Mouse (Mus musculus) myocyte (in vitro differentiated cells): Measurements from ENCODE around the gene Iqgap2. TPM values are rescaled to one million over a fixed set of nuclear protein-coding genes. Genes with fewer than 3 reads are reported as not detected.

Experiments
- H3K27me3 ChIP-seq: one replicate; pipeline ENCODE4 v1.6.1; 2011; ENCODE audit not compliant: control insufficient read depth, insufficient read depth, insufficient read length
- H3K36me3 ChIP-seq: one replicate; pipeline ENCODE4 v1.6.1; 2011; ENCODE audit not compliant: control insufficient read depth, insufficient read depth
- H3K4me2 ChIP-seq: one replicate; pipeline ENCODE4 v1.6.1; 2011; ENCODE audit warnings: low read depth, control low read depth
- H3K4me3 ChIP-seq: one replicate; pipeline ENCODE4 v1.5.1; 2011; ENCODE audit warnings: mild to moderate bottlenecking, control low read depth, moderate library complexity
- H3K79me2 ChIP-seq: one replicate; pipeline ENCODE4 v1.6.1; 2011; ENCODE audit not compliant: control insufficient read depth, insufficient read depth
- H3ac ChIP-seq: one replicate; pipeline ENCODE4 v1.6.1; 2011; ENCODE audit not compliant: control insufficient read depth, insufficient read length
- CEBPB ChIP-seq: IDR thresholded peaks from 2 replicates; pipeline ENCODE4 v1.6.1; 2011; ENCODE audit warnings: mild to moderate bottlenecking, moderate library complexity; ENCODE audit not compliant: poor library complexity, insufficient read depth, severe bottlenecking
- E2F4 ChIP-seq: IDR thresholded peaks from one replicate; pipeline ENCODE4 v1.6.1; 2011; ENCODE audit warnings: mild to moderate bottlenecking, control low read depth, moderate library complexity; ENCODE audit not compliant: insufficient read depth
- MAX ChIP-seq: IDR thresholded peaks from one replicate; pipeline ENCODE4 v1.6.1; 2011; ENCODE audit warnings: low read depth, mild to moderate bottlenecking, control low read depth
- MYOD1 ChIP-seq, 3 experiments: IDR thresholded peaks; one replicate each; pipeline ENCODE4 v1.6.1; 2011; ENCODE audit warnings: control low read depth in 2 of 3, low read depth in 2 of 3, mild to moderate bottlenecking in 2 of 3, moderate library complexity in 1 of 3; ENCODE audit not compliant: insufficient read length in 2 of 3, control insufficient read depth in 1 of 3
- MYOG ChIP-seq, 3 experiments: IDR thresholded peaks; one replicate each; pipeline ENCODE4 v1.6.1; 2011; ENCODE audit warnings: control low read depth in 2 of 3, low read depth in 2 of 3, mild to moderate bottlenecking in 2 of 3; ENCODE audit not compliant: insufficient read length in 2 of 3, control insufficient read depth in 1 of 3, insufficient read depth in 1 of 3
- POLR2A ChIP-seq: IDR thresholded peaks from one replicate; pipeline ENCODE4 v1.6.1; 2011; ENCODE audit warnings: low read depth, mild to moderate bottlenecking, control low read depth, moderate library complexity; ENCODE audit not compliant: insufficient read length
- POLR2AphosphoS2 ChIP-seq: IDR thresholded peaks from one replicate; pipeline ENCODE4 v1.6.1; 2011; ENCODE audit warnings: low read depth, control low read depth; ENCODE audit not compliant: insufficient read length
- REST ChIP-seq: IDR thresholded peaks from one replicate; pipeline ENCODE4 v1.6.1; 2011; ENCODE audit warnings: mild to moderate bottlenecking, control low read depth, moderate library complexity; ENCODE audit not compliant: insufficient read depth, insufficient read length
- SRF ChIP-seq: IDR thresholded peaks from one replicate; pipeline ENCODE4 v1.6.1; 2011; ENCODE audit warnings: low read depth; ENCODE audit not compliant: control insufficient read depth, insufficient read length
- TCF12 ChIP-seq: IDR thresholded peaks from one replicate; pipeline ENCODE4 v1.6.1; 2011; ENCODE audit warnings: mild to moderate bottlenecking, control low read depth; ENCODE audit not compliant: poor library complexity, insufficient read depth, severe bottlenecking
- TCF3 ChIP-seq: IDR thresholded peaks from one replicate; pipeline ENCODE4 v1.6.1; 2011; ENCODE audit warnings: low read depth, control low read depth; ENCODE audit not compliant: insufficient read length
- USF1 ChIP-seq: IDR thresholded peaks from one replicate; pipeline ENCODE4 v1.6.1; 2011; ENCODE audit warnings: low read depth, mild to moderate bottlenecking, control low read depth, moderate library complexity
- polyA plus RNA-seq: library from polyadenylated mRNA; unstranded; fragments of >200 nt; fragmentation: generic; extraction: Trizol; gene quantifications from one replicate; pipeline ENCODE4 v1.2.1, GENCODE M21; 2012; ENCODE audit warnings: missing spikeins

Gene Iqgap2
- polyA plus RNA-seq, 1 experiment, result 0.02 TPM

- Histone ChIP-seq H3K27me3 (no peaks in the 10 kb centered on the region), H3K4me2 (no peak overlapping the region), H3K79me2 (no peaks in the 10 kb centered on the region), H3ac (no peak overlapping the region), H3K36me3 (no peaks in the 10 kb centered on the region), H3K4me3 (no peak overlapping the region)
- no peak for TF ChIP-seq CEBPB
- TF ChIP-seq TCF12, result no peak
- TF ChIP-seq MAX, result no peak
- TF ChIP-seq E2F4, result no peak
These were observed 127.7 kb downstream of the Iqgap2 start for GRCm38 (mm10) chr13:95763876-95764517.

- Histone ChIP-seq H3K4me2 (no peak overlapping the region), H3K36me3 (no peaks in the 10 kb centered on the region), H3K4me3 (no peak overlapping the region), H3K79me2 (no peaks in the 10 kb centered on the region), H3K27me3 (no peaks in the 10 kb centered on the region), H3ac (no peak overlapping the region)
- no peak for TF ChIP-seq MYOD1 (IDR thresholded peaks at IDR 0.05; ENCODE audit: control insufficient read depth in 1 of 3, insufficient read length in 2 of 3, low read depth in 2 of 3)
- no peak for TF ChIP-seq USF1
- no peak for TF ChIP-seq REST
- TF ChIP-seq MAX, result no peak
These were observed 131.9 kb downstream of the Iqgap2 start for GRCm38 (mm10) chr13:95759810-95760209.

- no peaks in the 10 kb centered on the region for H3K36me3 ChIP-seq
- H3ac ChIP-seq, result no peak overlapping the region
- no peaks in the 10 kb centered on the region for H3K79me2 ChIP-seq
- no peak overlapping the region for H3K4me2 ChIP-seq
- no peaks in the 10 kb centered on the region for H3K27me3 ChIP-seq
- TF ChIP-seq REST (no peak), SRF (no peak), TCF12 (no peak), CEBPB (no peak), MYOD1 (IDR thresholded peaks at IDR 0.05; ENCODE audit: control insufficient read depth in 1 of 3, insufficient read length in 2 of 3, low read depth in 2 of 3) (no peak), POLR2A (no peak), USF1 (no peak), MAX (no peak), MYOG (IDR thresholded peaks at IDR 0.05; ENCODE audit: control insufficient read depth in 1 of 3, insufficient read depth in 1 of 3, insufficient read length in 2 of 3, low read depth in 2 of 3) (no peak), E2F4 (no peak), POLR2AphosphoS2 (no peak), TCF3 (no peak)
- no peak overlapping the region for H3K4me3 ChIP-seq
These were observed 137.4 kb downstream of the Iqgap2 start for GRCm38 (mm10) chr13:95754285-95754684.

- Histone ChIP-seq H3K27me3 (no peaks in the 10 kb centered on the region), H3K36me3 (no peaks in the 10 kb centered on the region), H3K4me2 (no peak overlapping the region), H3K4me3 (no peak overlapping the region), H3K79me2 (no peaks in the 10 kb centered on the region), H3ac (no peak overlapping the region)
- TF ChIP-seq POLR2AphosphoS2 (no peak), CEBPB (no peak), USF1 (no peak), SRF (no peak), MAX (no peak), TCF12 (no peak), POLR2A (no peak), REST (no peak), E2F4 (no peak), TCF3 (no peak), MYOD1 (IDR thresholded peaks at IDR 0.05; ENCODE audit: control insufficient read depth in 1 of 3, insufficient read length in 2 of 3, low read depth in 2 of 3) (no peak), MYOG (IDR thresholded peaks at IDR 0.05; ENCODE audit: control insufficient read depth in 1 of 3, insufficient read depth in 1 of 3, insufficient read length in 2 of 3, low read depth in 2 of 3) (no peak)
These were observed 139.3 kb downstream of the Iqgap2 start for GRCm38 (mm10) chr13:95752386-95752785.

GRCm38 (mm10) chr13:95747541-95747940 is 144.2 kb downstream of the Iqgap2 start:
- no peaks in the 10 kb centered on the region for H3K79me2 ChIP-seq
- no peak overlapping the region for H3K4me2 ChIP-seq
- H3K36me3 ChIP-seq, result no peaks in the 10 kb centered on the region
- H3K27me3 ChIP-seq, result no peaks in the 10 kb centered on the region
- no peak for TF ChIP-seq REST
- no peak for TF ChIP-seq CEBPB
- no peak for TF ChIP-seq MYOD1 (IDR thresholded peaks at IDR 0.05; ENCODE audit: control insufficient read depth in 1 of 3, insufficient read length in 2 of 3, low read depth in 2 of 3)
- no peak for TF ChIP-seq TCF12
- no peak for TF ChIP-seq E2F4
- no peak for TF ChIP-seq USF1
- TF ChIP-seq POLR2AphosphoS2, result no peak
- no peak for TF ChIP-seq TCF3
- no peak for TF ChIP-seq SRF
- no peak for TF ChIP-seq MAX
- TF ChIP-seq POLR2A, result no peak
- no peak for TF ChIP-seq MYOG (IDR thresholded peaks at IDR 0.05; ENCODE audit: control insufficient read depth in 1 of 3, insufficient read depth in 1 of 3, insufficient read length in 2 of 3, low read depth in 2 of 3)
- H3ac ChIP-seq, result no peak overlapping the region
- no peak overlapping the region for H3K4me3 ChIP-seq
